Mouse (Mus musculus): Measurements from ENCODE around the gene Sh3bgrl2. TPM values are rescaled to one million over a fixed set of nuclear protein-coding genes. Genes with fewer than 3 reads are reported as not detected.

Sh3bgrl2 gene
- polyA plus RNA-seq, 1 experiment from 2014 or later, result 22.2 TPM

- Histone ChIP-seq H3K4me3 (ENCODE audit: low read length) (no peak overlapping the region), H3K27ac (ENCODE audit: low read length) (no peak overlapping the region), H3K9ac (replicated peaks; ENCODE audit: low read length) (no peak overlapping the region), H3K9me3 (ENCODE audit: low read length) (no peaks in the 10 kb centered on the region), H3K4me2 (replicated peaks; ENCODE audit: low read depth, low read length) (no peak overlapping the region), H3K27me3 (ENCODE audit: insufficient read depth, low read length) (no peaks in the 10 kb centered on the region), H3K4me1 (ENCODE audit: insufficient read depth, low read length) (peaks cover 6% of the 10 kb centered on the region), H3K36me3 (ENCODE audit: insufficient read depth, low read length) (no peaks in the 10 kb centered on the region)
- ATAC-seq (ENCODE audit: low FRiP score, low TSS enrichment), result no peak
- 81% methylated on average over 2 of the region's 2 CpGs for WGBS
These were observed 111.0 kb downstream of the Sh3bgrl2 start for GRCm38 (mm10) chr9:83659081-83659480.

DNA sequence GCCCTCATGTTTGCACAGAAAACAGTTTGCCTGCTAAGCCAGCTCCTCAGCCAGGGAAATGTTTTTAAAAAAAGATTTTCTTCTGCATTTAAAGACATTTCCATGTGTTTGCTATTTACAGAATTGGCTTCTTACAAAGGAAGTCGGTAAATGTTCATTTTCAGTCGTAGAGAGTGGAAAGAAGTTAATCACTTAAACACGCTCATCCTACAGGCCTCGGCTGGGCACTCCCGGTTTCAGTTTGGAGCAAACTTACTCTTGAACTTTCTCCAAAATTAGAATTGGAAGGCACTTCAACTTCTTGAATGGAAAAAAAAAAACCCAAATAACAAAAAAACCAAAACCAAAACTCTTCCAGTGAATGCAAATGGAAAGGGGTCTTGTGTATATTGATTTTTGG lies 113.7 kb downstream of the Sh3bgrl2 start:
- Histone ChIP-seq H3K9me3 (ENCODE audit: low read length) (no peaks in the 10 kb centered on the region), H3K4me1 (ENCODE audit: insufficient read depth, low read length) (peaks cover 11% of the 10 kb centered on the region), H3K9ac (replicated peaks; ENCODE audit: low read length) (no peak overlapping the region), H3K36me3 (ENCODE audit: insufficient read depth, low read length) (no peaks in the 10 kb centered on the region), H3K27ac (ENCODE audit: low read length) (no peak overlapping the region), H3K27me3 (ENCODE audit: insufficient read depth, low read length) (no peaks in the 10 kb centered on the region), H3K4me3 (ENCODE audit: low read length) (no peak overlapping the region), H3K4me2 (replicated peaks; ENCODE audit: low read depth, low read length) (no peak overlapping the region)
- ATAC-seq (ENCODE audit: low FRiP score, low TSS enrichment), result no peak
- 94% methylated on average over 5 of the region's 5 CpGs for WGBS

DNA sequence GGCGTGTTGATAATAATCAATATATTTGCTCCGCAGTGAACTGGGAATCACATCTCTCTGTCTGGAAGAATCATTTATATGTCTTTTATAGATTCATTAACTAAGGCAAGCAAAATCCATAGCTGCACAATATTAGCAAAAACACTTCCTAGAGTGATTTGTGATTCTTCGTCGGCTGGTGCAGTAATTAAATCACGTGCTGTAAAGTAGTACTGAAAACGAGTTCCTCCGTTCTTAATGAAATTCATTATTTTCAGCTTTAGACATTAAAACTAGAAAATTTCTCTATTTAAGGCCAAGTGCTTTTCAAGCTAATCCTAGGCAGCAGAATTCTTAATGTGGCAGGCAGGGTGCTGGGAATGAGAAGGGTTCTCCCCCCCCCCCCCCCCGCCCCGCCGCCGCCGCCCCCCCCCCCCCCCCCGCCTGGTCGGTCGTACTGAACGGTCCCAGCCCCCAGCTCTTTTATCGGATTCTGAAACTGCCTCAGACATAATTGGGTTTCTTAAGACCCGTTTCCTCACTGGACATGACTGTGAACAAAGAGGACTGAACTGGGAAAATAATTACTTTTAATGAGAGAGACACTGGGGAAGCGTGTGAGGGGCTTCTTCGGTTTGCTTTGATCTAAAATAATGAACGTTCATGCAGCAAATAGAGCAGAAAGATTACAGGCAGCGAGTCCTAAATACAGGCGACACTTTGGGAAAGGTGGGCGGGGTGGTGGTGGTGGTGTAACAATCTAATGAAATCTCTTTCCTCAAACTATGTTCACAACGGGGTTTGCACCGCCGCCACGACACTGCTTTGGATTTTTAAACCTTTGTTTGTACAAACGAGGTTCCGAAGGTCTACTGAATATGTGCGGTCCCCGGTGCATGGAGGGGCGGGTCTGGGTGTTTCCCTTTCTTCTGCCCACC lies 116.1 kb downstream of the Sh3bgrl2 start:
- Histone ChIP-seq H3K36me3 (ENCODE audit: insufficient read depth, low read length) (no peaks in the 10 kb centered on the region), H3K4me3 (ENCODE audit: low read length) (peak overlapping the region; percentile 53), H3K27me3 (ENCODE audit: insufficient read depth, low read length) (no peaks in the 10 kb centered on the region), H3K4me1 (ENCODE audit: insufficient read depth, low read length) (0 out of 2 replicates have a peak, but pooled peaks cover 5% of the 10 kb centered on the region), H3K4me2 (replicated peaks; ENCODE audit: low read depth, low read length) (peak overlapping the region; percentile 70), H3K9me3 (ENCODE audit: low read length) (no peaks in the 10 kb centered on the region), H3K27ac (ENCODE audit: low read length) (no peak overlapping the region), H3K9ac (replicated peaks; ENCODE audit: low read length) (peak overlapping the region; percentile 64)
- ATAC-seq (ENCODE audit: low FRiP score, low TSS enrichment), result no peak; the same call in 1 of the 2 replicates
- WGBS, result 16% methylated on average over 26 of the region's 33 CpGs

DNA sequence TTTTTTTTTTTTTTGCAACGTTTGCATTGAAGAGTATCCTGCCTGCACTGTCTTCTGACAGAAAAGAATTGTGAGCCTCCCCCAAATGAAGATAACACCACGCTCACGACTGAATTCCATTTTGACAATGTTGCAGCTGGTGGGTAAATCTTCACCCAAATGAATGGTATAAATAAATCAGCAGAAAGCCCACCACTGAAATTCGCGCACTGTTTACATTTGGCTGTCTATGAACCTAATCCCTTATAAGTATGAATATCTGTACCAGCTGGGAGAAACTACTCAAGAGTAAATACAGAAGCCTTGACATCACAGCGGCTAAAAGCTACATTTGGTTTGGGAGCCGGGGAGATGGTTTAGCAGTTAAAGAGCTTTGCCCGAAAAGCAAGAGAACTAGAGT lies 116.8 kb downstream of the Sh3bgrl2 start:
- Histone ChIP-seq H3K4me1 (ENCODE audit: insufficient read depth, low read length) (0 out of 2 replicates have a peak, but pooled peaks cover 5% of the 10 kb centered on the region), H3K36me3 (ENCODE audit: insufficient read depth, low read length) (no peaks in the 10 kb centered on the region), H3K27me3 (ENCODE audit: insufficient read depth, low read length) (no peaks in the 10 kb centered on the region), H3K4me3 (ENCODE audit: low read length) (peak overlapping the region; percentile 53), H3K4me2 (replicated peaks; ENCODE audit: low read depth, low read length) (peak overlapping the region; percentile 70), H3K9me3 (ENCODE audit: low read length) (no peaks in the 10 kb centered on the region), H3K27ac (ENCODE audit: low read length) (no peak overlapping the region), H3K9ac (replicated peaks; ENCODE audit: low read length) (peak overlapping the region; percentile 64; the same call in 1 of the 2 replicates)
- ATAC-seq (ENCODE audit: low FRiP score, low TSS enrichment), result no peak
- WGBS, result 46% methylated on average over 8 of the region's 8 CpGs

DNA sequence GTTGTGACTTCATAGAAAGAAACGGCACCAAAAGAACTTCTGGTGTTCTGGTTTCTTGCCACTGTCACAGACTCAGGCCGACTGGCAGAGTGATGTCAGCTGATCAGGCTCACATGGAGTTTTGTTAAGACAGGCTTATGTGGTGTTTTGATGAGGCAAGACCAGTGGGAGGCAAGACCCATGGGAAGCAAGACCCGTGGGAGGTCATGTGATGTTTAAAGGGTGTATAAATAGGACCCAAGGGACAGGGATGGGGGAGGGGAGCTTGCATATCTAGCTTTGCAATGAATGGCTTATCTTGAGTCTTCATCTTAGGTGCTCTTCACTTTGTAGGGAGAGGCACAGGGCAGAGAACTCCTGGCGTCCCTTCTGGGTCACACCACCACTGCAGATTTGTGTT lies 118.9 kb downstream of the Sh3bgrl2 start:
- Histone ChIP-seq H3K36me3 (ENCODE audit: insufficient read depth, low read length) (no peaks in the 10 kb centered on the region), H3K4me1 (ENCODE audit: insufficient read depth, low read length) (0 out of 2 replicates have a peak, but pooled peaks cover 5% of the 10 kb centered on the region), H3K9me3 (ENCODE audit: low read length) (no peaks in the 10 kb centered on the region), H3K4me3 (ENCODE audit: low read length) (no peak overlapping the region), H3K4me2 (replicated peaks; ENCODE audit: low read depth, low read length) (no peak overlapping the region), H3K27me3 (ENCODE audit: insufficient read depth, low read length) (no peaks in the 10 kb centered on the region), H3K27ac (ENCODE audit: low read length) (no peak overlapping the region), H3K9ac (replicated peaks; ENCODE audit: low read length) (no peak overlapping the region)
- WGBS, result 62% methylated on average over 4 of the region's 4 CpGs
- ATAC-seq (ENCODE audit: low FRiP score, low TSS enrichment), result no peak

GRCm38 (mm10) chr9:83679626-83680025 lies 131.5 kb downstream of the Sh3bgrl2 start:
- H3K27ac ChIP-seq (ENCODE audit: low read length), result no peak overlapping the region
- 53% methylated on average over 3 of the region's 3 CpGs for WGBS
- H3K9ac ChIP-seq (replicated peaks; ENCODE audit: low read length), result no peak overlapping the region
- H3K4me2 ChIP-seq (replicated peaks; ENCODE audit: low read depth, low read length), result no peak overlapping the region
- H3K4me1 ChIP-seq (ENCODE audit: insufficient read depth, low read length), result no peaks in the 10 kb centered on the region
- no peaks in the 10 kb centered on the region for H3K27me3 ChIP-seq (ENCODE audit: insufficient read depth, low read length)
- H3K4me3 ChIP-seq (ENCODE audit: low read length), result no peak overlapping the region
- no peaks in the 10 kb centered on the region for H3K9me3 ChIP-seq (ENCODE audit: low read length)
- peak; percentile 60; the same call in 1 of the 2 replicates for ATAC-seq (ENCODE audit: low FRiP score, low TSS enrichment)
- H3K36me3 ChIP-seq (ENCODE audit: insufficient read depth, low read length), result no peaks in the 10 kb centered on the region

GRCm38 (mm10) chr9:83681661-83682655 lies 133.8 kb downstream of the Sh3bgrl2 start:
- no peak overlapping the region for H3K4me2 ChIP-seq (replicated peaks; ENCODE audit: low read depth, low read length)
- no peaks in the 10 kb centered on the region for H3K9me3 ChIP-seq (ENCODE audit: low read length)
- H3K27ac ChIP-seq (ENCODE audit: low read length), result no peak overlapping the region
- H3K9ac ChIP-seq (replicated peaks; ENCODE audit: low read length), result no peak overlapping the region
- H3K4me1 ChIP-seq (ENCODE audit: insufficient read depth, low read length), result peaks cover 5% of the 10 kb centered on the region
- no peak for ATAC-seq (ENCODE audit: low FRiP score, low TSS enrichment)
- 61% methylated on average over 12 of the region's 12 CpGs for WGBS
- 0 out of 2 replicates have a peak, but pooled peaks cover 6% of the 10 kb centered on the region for H3K27me3 ChIP-seq (ENCODE audit: insufficient read depth, low read length)
- no peak overlapping the region for H3K4me3 ChIP-seq (ENCODE audit: low read length)
- no peaks in the 10 kb centered on the region for H3K36me3 ChIP-seq (ENCODE audit: insufficient read depth, low read length)

DNA sequence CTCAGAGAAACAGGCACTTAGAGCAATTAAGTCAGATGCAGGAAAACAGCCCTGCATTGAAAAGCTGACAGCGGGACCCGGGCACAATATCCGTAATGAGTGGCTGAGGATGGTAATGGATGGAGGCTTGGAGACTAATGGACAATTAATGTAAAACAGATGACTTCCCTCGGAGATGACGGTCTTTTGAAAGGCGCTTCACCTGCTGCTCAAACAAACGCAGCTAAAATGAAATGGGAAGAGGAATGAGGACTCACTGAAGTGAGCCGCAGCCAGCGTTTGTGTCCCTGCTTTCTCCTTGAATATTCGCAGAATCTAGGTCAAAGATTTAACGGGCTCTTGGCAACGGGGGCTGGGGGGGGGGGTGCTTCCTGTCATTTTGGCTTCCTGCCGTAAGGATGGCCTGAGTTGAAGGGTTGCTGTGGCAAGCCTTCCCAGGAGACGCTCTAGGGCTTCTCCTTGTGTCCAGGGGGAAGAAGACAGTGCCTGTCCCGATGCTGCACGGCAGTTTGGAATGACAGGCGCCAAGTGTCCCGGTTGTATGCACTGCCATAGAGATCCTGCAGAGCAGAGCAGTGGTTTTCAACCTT lies 138.5 kb downstream of the Sh3bgrl2 start:
- peak overlapping the region; percentile 18 for H3K4me3 ChIP-seq (ENCODE audit: low read length)
- no peak for ATAC-seq (ENCODE audit: low FRiP score, low TSS enrichment)

DNA sequence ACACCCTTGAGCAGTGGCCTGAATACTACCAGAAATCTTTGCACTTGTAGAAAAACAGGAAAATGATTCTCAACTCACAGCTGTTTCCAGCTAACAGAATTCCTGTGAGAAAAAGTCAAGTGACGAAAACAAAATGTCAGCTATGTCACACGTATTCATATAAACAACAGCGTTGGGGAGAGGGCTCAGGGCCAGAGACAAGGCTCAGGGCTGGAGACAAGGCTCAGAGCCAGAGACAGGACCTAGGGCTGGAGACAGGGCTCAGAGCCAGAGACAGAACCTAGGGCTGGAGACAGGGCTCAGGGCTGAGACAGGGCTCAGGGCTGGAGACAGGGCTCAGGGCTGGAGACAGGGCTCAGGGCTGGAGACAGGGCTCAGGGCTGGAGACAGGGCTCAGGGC lies 139.8 kb downstream of the Sh3bgrl2 start:
- Histone ChIP-seq H3K27ac (ENCODE audit: low read length) (no peak overlapping the region), H3K27me3 (ENCODE audit: insufficient read depth, low read length) (0 out of 2 replicates have a peak, but pooled peaks cover 12% of the 10 kb centered on the region), H3K4me3 (ENCODE audit: low read length) (no peak overlapping the region), H3K9me3 (ENCODE audit: low read length) (no peaks in the 10 kb centered on the region), H3K4me2 (replicated peaks; ENCODE audit: low read depth, low read length) (no peak overlapping the region), H3K4me1 (ENCODE audit: insufficient read depth, low read length) (peaks cover 13% of the 10 kb centered on the region), H3K9ac (replicated peaks; ENCODE audit: low read length) (no peak overlapping the region), H3K36me3 (ENCODE audit: insufficient read depth, low read length) (no peaks in the 10 kb centered on the region)
- WGBS, result 62% methylated on average over 3 of the region's 3 CpGs
- no peak for ATAC-seq (ENCODE audit: low FRiP score, low TSS enrichment)

More for the DNA sequence above, 138.5 kb downstream of the Sh3bgrl2 start:
- Histone ChIP-seq H3K9ac (replicated peaks; ENCODE audit: low read length) (no peak overlapping the region), H3K4me2 (replicated peaks; ENCODE audit: low read depth, low read length) (peak overlapping the region; percentile 46), H3K9me3 (ENCODE audit: low read length) (no peaks in the 10 kb centered on the region), H3K27ac (ENCODE audit: low read length) (no peak overlapping the region), H3K36me3 (ENCODE audit: insufficient read depth, low read length) (no peaks in the 10 kb centered on the region), H3K27me3 (ENCODE audit: insufficient read depth, low read length) (0 out of 2 replicates have a peak, but pooled peaks cover 12% of the 10 kb centered on the region), H3K4me1 (ENCODE audit: insufficient read depth, low read length) (peaks cover 10% of the 10 kb centered on the region)
- WGBS, result 9% methylated on average over 18 of the region's 18 CpGs
